Mouse (Mus musculus): Measurements from ENCODE around the gene Ino80b.

Gene Ino80b

DNA sequence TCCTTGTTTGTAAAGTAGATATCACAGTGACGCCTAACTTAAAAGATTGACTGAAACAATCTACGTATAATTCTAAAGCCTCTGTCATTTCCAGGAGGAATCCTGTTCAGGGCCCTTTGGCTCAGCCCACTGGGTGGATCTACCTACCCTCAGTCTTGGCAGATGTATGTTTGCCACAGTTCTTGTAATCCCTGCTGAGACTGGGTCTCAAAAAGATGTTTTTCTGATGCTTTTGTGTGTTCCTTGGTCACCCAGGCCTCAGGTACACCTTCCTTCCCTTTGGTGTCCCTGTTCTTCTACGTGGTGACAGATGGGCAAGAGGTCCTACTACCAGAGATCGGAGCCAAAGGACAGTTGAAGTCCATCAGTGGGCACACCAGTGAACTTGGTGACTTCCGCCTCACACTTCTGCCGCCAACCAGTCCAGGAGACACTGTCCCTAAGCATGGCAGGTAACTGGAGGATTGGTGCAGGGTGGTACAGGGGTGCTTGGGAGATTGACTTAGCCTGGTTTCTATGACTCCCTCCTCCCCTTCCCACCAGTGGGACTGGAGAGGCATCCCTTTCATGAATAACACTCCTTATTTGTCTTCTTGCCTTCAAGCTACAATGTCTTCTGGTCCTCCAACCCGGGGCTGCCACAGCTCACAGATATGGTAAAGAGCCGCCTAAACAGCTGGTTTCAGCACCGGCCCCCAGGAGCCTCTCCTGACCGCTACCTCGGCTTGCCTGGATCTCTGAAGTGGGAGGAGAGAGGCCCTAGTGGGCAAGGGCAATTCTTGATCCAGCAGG, 8.7 kb downstream of the Ino80b start:
- no peak for DNase-seq

DNA sequence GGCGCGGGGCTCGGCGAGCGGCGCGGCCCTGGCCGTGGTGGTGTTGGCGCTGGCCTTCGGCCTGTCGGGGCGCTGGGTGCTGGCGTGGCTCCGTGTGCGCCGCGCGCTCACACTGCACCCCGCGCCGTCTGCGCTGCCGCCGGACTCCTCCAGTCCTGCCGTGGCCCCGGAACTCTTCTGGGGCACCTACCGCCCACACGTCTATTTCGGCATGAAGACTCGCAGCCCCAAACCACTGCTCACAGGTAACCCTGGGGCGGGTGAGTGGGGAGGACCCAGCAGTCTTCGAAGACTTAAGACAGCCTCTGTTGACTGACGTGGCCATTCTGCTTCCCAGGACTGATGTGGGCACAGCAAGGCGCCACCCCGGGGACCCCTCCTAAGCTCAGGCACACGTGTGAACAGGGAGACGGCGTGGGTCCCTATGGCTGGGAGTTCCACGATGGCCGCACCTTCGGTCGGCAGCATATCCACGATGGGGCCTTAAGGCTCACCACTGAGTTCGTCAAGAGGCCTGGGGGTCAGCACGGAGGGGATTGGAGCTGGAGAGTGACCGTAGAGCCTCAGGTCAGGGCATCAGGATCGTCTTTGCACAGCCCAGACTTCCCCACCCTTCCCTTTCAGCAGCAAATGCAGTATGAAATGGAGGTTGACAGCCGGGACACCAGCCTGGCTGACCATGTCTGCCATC, 9.4 kb downstream of the Ino80b start:
- no peak for DNase-seq

DNA sequence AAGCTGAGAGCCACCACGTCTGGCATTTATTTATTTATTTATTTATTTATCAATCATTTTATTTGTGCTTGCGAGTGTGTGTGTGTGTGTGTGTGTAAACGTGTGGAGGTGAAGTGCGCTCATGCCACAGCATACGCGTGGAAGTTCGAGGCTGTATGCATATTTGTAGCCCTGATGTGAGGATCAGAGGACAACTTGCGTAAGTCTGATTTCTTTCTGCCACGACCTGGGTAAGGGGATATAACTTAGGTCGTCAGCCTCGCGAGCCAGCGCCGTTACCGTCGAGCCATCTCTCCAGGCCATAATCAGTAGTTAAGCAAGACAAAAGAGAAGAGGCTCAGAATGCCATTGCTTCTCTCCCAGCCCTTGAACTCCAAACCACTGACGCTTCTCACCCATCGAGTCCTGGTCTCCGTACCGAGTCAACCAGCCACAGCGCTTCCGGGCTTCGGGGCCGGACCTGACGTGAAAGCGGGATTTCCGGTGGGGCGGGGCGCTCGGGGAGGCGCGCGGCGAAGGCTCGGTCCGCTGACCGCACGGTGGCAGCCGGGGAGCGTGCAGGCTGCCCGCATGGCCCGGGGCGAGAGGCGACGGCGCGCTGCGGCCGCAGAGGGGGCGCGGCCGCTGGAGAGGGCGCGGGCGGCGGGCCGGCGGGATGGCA, 10.1 kb downstream of the Ino80b start, which contains the start of gene Mogs:
TSS of gene Mogs (plus strand) at position 486 of the 661 bp plus-strand sequence.
- peak; percentile 94 for DNase-seq

DNA sequence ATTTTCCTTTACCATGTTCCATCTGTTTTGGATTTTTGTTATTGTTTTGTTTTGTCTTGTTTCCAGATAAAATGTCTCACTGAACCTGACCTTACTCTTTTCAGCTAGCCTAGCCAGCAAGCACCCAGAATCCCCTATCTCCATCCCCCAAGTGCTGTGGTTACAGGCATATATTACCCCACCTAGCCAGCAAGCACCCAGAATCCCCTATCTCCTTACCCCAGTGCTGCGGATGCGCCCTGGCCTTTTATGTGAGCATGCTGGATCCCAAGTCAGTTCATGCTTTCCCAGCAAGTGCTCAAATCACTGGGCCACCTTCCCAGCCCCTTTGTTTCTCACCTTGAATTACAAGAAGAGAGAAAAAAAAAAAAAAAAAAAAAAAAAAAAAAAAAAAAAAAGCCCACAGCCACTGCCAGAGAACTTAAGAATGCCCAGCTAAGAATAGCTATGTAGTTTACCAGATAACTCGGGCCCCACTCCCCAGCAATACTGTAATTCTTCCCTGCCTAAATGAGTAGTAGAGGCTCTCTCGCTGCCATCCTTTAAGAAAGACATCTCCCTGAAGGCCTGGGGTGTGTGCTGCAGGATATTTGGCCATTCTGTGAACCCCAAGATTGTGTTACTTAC, 13.6 kb downstream of the Ino80b start:
- no peak for DNase-seq

DNA sequence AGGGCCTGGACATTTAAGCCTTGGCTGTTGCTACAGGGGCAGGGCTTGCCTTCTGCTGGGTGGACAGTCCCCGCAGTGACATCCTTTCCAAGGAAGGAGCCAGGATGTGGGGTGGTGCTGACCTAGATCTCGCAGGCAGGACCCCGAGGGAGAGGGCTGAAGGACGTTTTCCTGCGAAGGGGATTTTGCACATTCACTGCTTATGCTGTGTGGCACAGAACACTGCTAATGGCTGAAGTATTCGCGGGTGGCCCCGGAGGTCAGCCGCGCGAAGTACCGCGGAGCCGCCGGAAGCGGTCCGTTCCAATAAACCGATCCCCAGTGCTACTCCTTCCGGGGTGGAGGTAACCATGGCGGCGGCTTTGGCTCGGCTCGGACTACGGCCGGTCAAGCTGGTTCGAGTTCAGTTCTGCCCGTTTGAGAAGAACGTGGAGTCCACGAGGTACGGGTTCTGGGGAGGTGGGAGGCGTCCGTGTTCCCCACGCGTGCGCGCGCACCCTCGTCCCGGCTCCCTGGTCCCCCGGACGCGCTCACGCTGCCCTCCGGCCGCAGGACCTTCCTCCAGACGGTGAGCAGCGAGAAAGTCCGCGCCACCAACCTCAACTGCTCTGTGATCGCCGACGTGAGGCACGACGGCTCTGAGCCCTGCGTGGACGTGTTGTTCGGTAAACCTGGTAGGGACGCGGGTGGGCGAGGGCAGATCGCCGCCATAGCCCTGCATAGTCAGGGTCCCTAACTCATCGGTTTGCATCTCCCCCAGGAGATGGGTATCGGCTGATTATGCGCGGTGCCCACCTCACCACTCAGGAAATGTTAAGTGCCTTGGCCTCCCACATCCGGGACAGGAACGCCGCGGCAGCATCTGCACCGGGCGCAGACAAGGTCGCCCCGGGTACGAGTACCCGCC, 16.2 kb downstream of the Ino80b start, which contains the start of gene Mrpl53:
TSS of gene Mrpl53 (plus strand) at position 279 of the 907 bp plus-strand sequence.
- peak; percentile 77 for DNase-seq

DNA sequence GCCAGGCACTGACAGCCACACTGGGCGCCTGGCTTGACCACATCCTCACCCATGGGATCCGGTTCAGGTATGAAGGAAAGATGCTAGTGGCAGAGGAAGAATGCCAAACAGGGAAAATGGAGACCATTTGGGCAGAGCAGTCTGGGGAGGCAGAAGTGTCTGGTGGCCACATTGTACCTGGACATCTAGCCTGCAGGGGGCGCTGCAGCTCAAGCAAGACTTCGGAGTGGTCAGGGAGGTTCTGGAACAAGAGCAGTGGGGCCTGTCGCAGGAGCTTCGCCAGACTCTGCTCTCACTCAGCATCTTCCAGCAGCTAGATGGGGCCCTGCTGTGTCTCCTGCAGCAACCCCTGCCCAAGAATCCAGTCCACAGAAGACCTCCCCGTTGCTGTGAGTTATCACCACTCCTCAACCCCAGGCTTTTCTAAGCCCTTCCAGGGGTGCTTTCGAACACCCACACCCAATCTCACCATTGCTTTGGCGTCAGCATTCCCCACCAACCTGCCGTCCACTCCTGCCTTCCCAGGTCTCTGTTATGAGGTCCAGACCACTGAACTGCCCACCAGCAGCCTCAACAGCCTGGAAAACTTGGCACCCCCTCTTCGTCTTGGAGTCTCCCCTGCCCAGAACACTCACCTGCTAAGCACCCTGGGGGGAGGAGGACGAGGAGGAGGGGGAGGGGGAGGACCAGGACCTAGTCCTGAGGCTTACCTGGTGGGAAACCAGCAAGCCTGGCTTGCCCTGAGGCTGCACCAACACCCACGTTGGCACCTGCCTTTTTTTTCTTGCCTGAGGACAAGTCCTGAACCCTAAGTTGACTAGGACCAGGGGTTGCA, 17.4 kb downstream of the Ino80b start:
- DNase-seq = peak; percentile 85

DNA sequence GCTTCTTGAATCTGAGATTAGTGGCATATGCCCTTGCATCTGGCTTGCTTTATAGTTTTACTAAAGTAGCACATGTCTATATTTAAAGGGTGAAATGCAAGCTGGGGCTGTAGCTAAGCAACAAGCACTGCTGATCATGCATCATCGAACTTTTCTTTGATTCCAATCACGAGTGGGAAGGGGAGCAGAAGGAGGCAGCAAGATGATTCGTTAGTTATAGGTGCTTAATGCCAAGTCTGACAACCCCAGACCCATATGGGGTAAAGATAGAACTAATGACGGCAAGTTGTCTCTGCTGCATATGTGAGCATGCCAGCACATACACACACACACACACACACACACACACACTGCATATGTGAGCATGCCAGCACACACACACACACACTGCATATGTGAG, 21.1 kb downstream of the Ino80b start:
- DNase-seq = no peak

DNA sequence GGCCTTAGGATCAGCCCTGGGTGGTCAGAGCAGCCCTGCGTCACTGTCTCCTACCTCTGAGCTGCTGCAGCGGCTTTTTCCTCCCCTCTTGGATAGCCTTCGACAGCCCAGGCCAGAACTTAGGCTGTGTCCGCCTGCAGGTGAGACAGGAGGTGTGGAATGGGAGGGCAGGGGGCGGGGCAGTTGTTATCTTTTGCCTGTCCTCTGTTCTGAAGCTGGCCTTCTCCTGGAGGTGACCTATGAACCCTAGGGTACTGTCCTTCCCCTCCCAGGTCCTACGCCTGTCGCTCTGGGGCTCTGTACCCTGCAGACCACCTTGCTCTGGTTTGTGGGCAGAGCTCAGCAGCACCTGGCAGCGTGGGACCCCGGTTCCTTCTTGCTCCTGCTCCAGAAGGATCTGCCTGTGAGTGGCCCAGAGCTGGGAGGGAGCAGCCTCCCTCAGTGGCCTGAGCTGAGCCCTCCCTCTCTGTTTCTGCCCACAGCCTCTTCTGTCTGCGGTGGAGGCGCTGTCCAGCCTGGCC, 22.0 kb downstream of the Ino80b start:
- no peak for DNase-seq

DNA sequence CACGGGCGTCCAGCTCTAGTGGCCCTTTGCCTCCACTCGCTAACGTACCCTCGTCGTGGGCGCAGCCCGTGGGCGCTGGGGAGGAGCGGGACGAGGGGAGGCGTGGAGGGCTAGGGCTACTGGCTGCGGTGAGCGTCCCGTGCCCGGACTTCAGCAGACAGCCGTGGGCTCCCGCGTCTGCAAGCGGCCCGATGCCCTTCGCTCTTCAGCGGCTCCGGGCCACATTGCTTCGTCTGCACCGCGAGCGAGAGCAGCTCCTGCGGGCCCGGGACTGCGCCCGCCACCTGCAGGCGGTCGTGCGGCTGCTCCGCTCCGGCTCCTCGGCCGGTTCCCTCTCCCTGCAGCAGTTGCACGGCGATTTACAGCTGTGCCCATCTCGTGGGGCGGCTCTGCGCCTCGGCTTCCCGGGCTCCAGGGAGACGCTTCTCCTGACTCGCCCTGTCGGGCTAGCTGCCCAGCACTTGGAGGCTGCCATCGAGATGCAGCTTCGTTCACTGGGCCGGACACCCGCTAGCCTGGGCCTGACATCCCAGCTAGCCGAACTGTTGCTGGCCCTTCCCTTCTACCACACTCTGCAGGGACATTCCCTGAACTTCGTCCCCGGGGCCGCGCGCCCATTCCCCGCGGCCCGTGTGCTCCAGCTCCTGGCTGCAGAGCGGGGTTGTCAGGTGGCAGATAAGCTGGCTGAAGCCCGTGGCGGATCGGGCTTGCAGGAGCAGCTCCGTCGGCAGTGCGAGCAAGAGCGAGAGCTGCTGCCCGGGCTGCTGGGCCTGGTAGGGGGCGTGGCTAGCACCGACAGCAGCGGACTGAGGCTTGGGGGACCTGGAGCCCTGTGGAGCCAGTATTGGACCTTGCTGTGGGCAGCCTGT, 23.3 kb downstream of the Ino80b start:
- peak; percentile 64 for DNase-seq

DNA sequence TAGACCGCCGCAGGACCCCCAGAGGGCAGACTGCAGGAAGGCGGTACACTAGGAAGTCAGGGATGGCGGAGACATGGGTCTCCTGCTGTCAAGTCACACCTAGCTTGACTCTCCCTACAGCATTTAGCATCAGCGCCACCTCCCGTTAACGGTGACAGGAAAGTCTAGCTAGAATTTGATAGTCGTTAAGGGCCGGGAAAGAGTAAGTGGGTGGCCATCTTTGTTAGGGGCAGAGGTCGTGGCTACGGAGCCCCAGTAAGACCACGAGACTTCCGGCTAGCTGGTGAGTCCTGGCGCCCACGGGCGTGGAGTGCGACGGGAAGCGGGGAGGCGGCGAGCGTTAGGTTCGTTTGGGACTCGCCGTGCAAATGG, 23.9 kb downstream of the Ino80b start, which contains the start of the genes Ccdc142 and Gm42688:
TSS of gene Ccdc142 (plus strand) at position 286 of the 372 bp plus-strand sequence.
TSS of gene Gm42688 (plus strand) at position 302 of the 372 bp plus-strand sequence.
- DNase-seq = peak; percentile 83

DNA sequence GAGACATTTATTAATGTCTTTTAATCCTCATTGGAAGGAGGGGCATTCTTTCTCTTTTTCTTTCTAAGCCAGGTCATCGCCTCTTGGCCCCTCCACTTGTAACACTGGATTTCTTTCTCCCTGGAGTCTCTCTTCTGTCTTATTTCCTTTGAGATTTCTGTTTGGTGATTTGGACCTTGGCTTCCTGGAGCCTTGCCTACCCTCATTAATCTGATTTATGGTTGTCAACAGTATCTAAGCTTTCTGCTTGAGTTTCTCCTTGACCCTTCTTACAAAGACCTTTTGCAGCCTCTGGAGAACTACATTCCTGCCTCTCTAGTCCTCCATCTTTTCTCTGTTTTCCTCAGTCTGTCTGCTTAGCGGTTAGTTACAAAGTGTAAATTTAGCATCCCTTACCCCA, 26.8 kb downstream of the Ino80b start:
- DNase-seq = no peak

DNA sequence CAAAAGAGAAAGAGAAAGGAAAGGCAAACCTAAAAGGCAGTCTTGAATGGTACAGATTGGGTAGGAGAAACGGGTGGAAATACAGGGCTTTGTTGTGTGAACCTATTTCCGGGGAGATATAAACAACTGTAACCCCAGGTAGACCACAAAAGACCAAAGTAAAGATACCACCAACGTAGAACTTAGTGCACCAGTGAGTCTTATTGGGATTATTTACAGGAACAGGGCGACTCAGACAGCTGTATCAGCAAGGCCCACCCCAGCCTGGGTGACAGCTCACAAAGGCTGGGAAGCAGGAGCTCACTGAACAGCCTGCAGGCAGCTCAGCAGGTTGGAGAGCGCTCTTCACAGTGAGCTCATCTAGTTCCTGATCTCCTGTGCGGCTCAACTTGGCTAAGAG, 29.3 kb downstream of the Ino80b start:
- DNase-seq = no peak

DNA sequence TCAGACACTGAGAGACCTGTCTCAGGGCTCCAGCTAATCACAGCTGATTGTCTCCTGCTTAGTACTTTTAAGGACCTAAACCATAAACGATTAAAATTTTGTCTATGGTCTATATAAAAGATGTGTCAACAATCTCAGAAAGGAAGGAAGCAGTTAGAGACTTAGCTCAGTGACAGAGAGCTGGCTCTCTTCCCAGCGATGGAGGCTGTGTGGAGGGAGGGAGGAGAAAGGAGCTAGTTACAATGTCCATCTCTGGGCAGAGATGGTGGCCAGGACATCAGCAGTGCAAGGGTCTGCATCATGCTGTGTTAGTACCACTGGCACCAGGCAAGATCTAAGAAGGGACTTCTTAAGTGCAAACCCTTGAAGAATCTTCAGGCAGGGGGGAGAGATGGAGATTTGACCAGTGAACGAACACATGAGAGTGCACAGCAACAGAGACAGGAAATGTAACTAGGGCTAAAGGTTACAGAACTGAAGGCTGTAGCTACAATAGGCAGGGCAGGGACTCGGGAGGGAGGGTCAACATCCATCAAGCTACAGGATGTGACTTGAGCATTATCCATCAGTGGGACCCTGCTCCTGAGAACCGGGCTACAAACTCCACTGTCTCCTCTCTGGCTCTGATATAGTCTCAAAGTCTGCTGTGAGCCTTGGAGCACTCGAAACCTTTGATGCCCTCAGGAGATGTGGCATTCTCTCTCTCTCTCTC, 32.7 kb downstream of the Ino80b start:
- DNase-seq = no peak

DNA sequence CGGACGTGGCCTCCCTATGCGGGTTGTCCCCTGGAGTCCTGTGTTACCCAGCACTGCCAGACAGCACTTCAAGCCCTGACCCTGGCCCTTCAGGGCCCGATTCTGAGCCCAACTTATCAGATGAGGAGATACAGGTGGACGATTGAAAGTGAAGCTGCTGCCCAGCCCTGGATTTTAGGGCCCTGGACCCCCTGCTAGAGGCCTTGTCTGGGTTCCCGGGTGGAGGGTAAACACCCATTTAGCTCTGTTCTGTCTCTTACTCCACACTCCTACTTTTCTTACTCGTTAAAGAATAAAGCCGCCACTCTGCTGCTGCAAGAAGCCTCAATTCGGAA, 37.3 kb downstream of the Ino80b start:
- no peak for DNase-seq

DNA sequence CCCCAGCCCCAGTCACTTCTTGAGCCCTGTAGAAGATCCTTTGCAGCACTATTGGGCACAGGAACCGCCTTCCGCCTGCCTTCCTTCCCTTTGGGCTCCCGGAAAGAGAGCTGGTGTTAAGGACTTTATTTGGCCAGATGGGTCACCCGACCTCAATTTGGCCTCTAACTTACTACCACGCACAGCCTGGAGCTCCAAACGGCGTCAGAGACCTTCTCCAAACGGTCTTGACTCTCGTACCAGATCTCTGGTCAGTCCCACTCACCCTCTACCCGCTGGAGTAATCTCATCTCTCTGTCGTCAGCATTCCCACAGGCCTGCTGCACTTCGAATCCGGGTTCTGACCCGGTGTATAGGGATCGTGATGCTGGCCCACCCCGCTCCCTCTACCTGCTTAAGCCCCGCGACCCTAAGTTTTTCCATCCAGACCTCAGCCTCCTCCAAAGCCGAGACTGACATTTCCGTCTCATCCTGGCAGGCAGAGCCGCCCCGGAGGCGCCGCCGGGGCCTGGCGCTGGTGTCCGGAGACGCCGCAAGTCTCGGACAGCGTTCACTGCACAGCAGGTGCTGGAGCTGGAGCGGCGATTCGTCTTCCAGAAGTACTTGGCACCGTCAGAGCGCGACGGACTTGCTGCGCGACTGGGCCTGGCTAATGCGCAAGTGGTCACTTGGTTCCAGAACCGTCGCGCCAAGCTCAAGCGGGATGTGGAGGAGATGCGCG, 37.9 kb downstream of the Ino80b start:
- DNase-seq = no peak

DNA sequence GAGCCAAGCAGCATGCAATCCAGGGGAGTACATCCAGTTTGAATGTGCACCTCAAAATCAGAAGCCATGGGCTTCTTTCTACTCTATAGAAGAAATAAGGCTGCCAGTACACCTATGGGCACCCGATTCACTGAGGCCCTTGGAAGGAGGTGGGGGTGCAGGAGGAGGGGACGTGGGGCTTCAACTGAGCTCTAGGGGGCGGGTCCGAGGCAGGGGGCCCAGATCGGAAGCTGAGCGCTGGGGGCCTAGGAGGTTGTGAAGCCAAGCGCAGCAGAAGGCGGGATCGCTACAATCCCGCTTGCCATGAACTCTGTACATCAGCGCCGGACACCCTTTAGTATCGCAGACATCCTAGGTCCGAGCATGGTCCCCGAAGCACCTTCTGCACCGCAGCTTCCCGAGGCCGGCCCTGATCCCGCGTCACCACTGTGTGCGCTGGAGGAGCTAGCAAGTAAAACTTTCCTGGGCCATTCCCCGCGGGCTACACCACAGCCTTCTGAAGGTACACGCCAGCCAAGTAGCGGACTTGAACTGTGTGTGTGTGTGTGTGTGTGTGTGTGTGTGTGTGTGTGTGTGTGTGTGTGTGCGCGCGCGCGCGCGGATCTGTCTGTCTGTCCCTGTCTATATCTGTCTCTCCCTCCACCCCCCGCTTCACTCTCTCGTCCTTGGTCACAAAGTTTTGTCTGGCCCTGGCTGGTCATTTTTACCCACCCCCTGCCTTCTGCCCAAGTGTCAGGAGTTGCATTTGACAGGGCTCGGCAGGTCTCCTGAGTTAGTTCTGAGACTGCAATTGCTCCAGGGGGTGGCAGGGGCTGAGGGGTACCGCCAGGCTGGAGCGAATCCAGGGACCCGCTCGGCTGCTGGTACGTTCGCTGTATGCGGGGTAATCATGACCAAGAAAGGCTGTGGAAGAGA, 38.9 kb downstream of the Ino80b start, which contains the start of gene Lbx2:
TSS of gene Lbx2 (plus strand) at position 247 of the 915 bp plus-strand sequence.
- no peak for DNase-seq

DNA sequence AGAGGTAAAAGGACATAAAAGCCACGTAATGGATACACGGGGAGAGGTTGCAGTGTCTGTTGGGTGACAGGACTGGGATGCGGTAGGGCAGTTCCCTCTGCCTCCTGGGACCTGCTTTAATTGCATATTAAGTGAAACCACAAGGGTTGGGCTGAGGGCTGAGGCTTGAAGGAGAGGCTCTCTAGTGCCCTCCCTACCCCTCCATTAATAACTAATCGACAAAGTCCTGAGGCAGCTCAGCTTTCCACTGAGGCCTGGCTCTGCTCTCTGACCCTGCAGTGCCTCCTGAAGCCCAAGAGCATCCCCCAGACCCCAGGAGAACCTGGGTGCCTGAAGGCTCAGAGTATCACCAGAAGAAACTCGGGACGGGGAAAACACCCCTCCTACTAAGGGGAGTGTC, 40.8 kb downstream of the Ino80b start:
- DNase-seq = no peak
